Mouse (Mus musculus): ENCODE measurements around the gene Wwp2. TPM values are rescaled to one million over a fixed set of nuclear protein-coding genes. Genes with fewer than 3 reads are reported as not detected.
A peak's percentile ranks its signal among the peaks of the same experiment; 100 is the strongest.

Gene Wwp2
- polyA plus RNA-seq, 1 experiment from 2014 or later: 39.8 TPM

DNA sequence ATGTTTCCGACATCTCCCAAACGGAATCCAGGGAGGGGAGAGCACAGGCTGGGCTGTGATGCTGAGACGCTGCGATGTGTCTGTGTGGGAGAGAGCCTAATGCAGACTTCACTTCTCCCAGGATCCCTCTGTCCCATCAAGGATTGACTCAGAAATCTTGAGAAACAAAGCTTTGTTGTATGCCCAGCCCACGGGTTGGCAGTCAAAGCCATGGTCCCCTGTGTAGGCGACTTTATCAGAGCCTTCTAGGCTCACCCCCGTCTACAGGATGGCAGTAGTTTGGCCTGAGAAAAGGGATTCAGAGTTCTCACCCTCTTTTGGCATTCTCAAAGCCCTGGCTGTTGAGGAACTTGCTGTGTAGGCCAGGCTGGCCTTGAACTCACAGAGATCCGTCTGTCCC, 142.4 kb downstream of the Wwp2 start:
- Histone ChIP-seq H3K36me3 (ENCODE audit: control insufficient read depth, insufficient read depth, low read length) (peaks cover 39% of the 10 kb centered on the region), H3K4me1 (ENCODE audit: control insufficient read depth, insufficient read depth, low read length) (no peaks in the 10 kb centered on the region), H3K9ac (replicated peaks; ENCODE audit: low read depth, low read length) (no peak overlapping the region), H3K27ac (ENCODE audit: low read length) (no peak overlapping the region), H3K4me3 (ENCODE audit: low read depth, low read length) (no peak overlapping the region), H3K4me2 (replicated peaks; ENCODE audit: low read depth, low read length) (no peak overlapping the region), H3K9me3 (ENCODE audit: control insufficient read depth, low read depth, low read length) (no peaks in the 10 kb centered on the region), H3K27me3 (ENCODE audit: control insufficient read depth, insufficient read depth, low read length) (no peaks in the 10 kb centered on the region)
- no peak for ATAC-seq (ENCODE audit: insufficient number of reproducible peaks, insufficient read depth, low FRiP score, low read depth)
- 88% methylated on average over 8 of the region's 8 CpGs for WGBS

- 90% methylated on average over 13 of the region's 13 CpGs for WGBS
Observed at GRCm38 (mm10) chr8:107580879-107581278, 144.7 kb downstream of the Wwp2 start.

GRCm38 (mm10) chr8:107581536-107581935, 145.4 kb downstream of the Wwp2 start:
- Histone ChIP-seq H3K27ac (ENCODE audit: low read length) (no peak overlapping the region), H3K4me2 (replicated peaks; ENCODE audit: low read depth, low read length) (no peak overlapping the region), H3K9me3 (ENCODE audit: control insufficient read depth, low read depth, low read length) (no peaks in the 10 kb centered on the region), H3K27me3 (ENCODE audit: control insufficient read depth, insufficient read depth, low read length) (no peaks in the 10 kb centered on the region), H3K9ac (replicated peaks; ENCODE audit: low read depth, low read length) (no peak overlapping the region), H3K36me3 (ENCODE audit: control insufficient read depth, insufficient read depth, low read length) (peaks cover 62% of the 10 kb centered on the region), H3K4me3 (ENCODE audit: low read depth, low read length) (no peak overlapping the region), H3K4me1 (ENCODE audit: control insufficient read depth, insufficient read depth, low read length) (no peaks in the 10 kb centered on the region)
- 93% methylated on average over 4 of the region's 4 CpGs for WGBS
- no peak for ATAC-seq (ENCODE audit: insufficient number of reproducible peaks, insufficient read depth, low FRiP score, low read depth)

More at GRCm38 (mm10) chr8:107580879-107581278, 144.7 kb downstream of the Wwp2 start:
- Histone ChIP-seq H3K36me3 (ENCODE audit: control insufficient read depth, insufficient read depth, low read length) (peaks cover 57% of the 10 kb centered on the region), H3K9me3 (ENCODE audit: control insufficient read depth, low read depth, low read length) (no peaks in the 10 kb centered on the region), H3K27me3 (ENCODE audit: control insufficient read depth, insufficient read depth, low read length) (no peaks in the 10 kb centered on the region), H3K4me1 (ENCODE audit: control insufficient read depth, insufficient read depth, low read length) (no peaks in the 10 kb centered on the region), H3K4me3 (ENCODE audit: low read depth, low read length) (no peak overlapping the region), H3K27ac (ENCODE audit: low read length) (no peak overlapping the region), H3K4me2 (replicated peaks; ENCODE audit: low read depth, low read length) (no peak overlapping the region), H3K9ac (replicated peaks; ENCODE audit: low read depth, low read length) (no peak overlapping the region)
- ATAC-seq (ENCODE audit: insufficient number of reproducible peaks, insufficient read depth, low FRiP score, low read depth): no peak

DNA sequence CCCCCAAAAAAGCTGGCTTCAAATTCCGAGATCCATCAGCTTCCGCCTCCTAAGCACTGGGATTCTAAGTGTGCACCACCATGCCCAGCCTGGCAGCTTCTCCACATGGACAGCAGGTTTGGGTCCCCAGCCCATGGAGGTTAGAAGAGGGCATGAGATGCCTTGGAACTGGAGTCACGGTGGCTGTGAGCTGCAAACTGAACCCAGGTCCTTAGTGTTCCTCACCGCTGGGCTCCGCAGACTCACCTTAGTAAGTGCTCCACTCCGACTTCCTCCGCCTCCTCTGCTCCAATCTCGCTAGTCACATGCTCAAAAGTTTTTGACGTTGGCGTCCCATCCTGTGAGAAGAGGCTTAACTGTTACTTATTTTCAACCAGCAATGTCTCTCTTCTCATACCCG, 146.0 kb downstream of the Wwp2 start:
- Histone ChIP-seq H3K36me3 (ENCODE audit: control insufficient read depth, insufficient read depth, low read length) (peaks cover 62% of the 10 kb centered on the region), H3K27me3 (ENCODE audit: control insufficient read depth, insufficient read depth, low read length) (no peaks in the 10 kb centered on the region), H3K4me3 (ENCODE audit: low read depth, low read length) (no peak overlapping the region), H3K9ac (replicated peaks; ENCODE audit: low read depth, low read length) (no peak overlapping the region), H3K4me1 (ENCODE audit: control insufficient read depth, insufficient read depth, low read length) (no peaks in the 10 kb centered on the region), H3K4me2 (replicated peaks; ENCODE audit: low read depth, low read length) (no peak overlapping the region), H3K9me3 (ENCODE audit: control insufficient read depth, low read depth, low read length) (no peaks in the 10 kb centered on the region), H3K27ac (ENCODE audit: low read length) (no peak overlapping the region)
- WGBS: 92% methylated on average over 11 of the region's 11 CpGs
- no peak for ATAC-seq (ENCODE audit: insufficient number of reproducible peaks, insufficient read depth, low FRiP score, low read depth)

GRCm38 (mm10) chr8:107587429-107587994, 151.3 kb downstream of the Wwp2 start:
- Histone ChIP-seq H3K9me3 (ENCODE audit: control insufficient read depth, low read depth, low read length) (no peaks in the 10 kb centered on the region), H3K27me3 (ENCODE audit: control insufficient read depth, insufficient read depth, low read length) (no peaks in the 10 kb centered on the region), H3K9ac (replicated peaks; ENCODE audit: low read depth, low read length) (peak overlapping the region; percentile 90), H3K4me3 (ENCODE audit: low read depth, low read length) (peak overlapping the region; percentile 75), H3K27ac (ENCODE audit: low read length) (peak overlapping the region; percentile 66; the same call in 1 of the 2 replicates), H3K4me2 (replicated peaks; ENCODE audit: low read depth, low read length) (peak overlapping the region; percentile 60), H3K36me3 (ENCODE audit: control insufficient read depth, insufficient read depth, low read length) (peaks cover 34% of the 10 kb centered on the region), H3K4me1 (ENCODE audit: control insufficient read depth, insufficient read depth, low read length) (no peaks in the 10 kb centered on the region)
- ATAC-seq (ENCODE audit: insufficient number of reproducible peaks, insufficient read depth, low FRiP score, low read depth): 0 out of 2 replicates have a peak, but pooled peaks have one; percentile 11
- WGBS: 2% methylated on average over 17 of the region's 17 CpGs

DNA sequence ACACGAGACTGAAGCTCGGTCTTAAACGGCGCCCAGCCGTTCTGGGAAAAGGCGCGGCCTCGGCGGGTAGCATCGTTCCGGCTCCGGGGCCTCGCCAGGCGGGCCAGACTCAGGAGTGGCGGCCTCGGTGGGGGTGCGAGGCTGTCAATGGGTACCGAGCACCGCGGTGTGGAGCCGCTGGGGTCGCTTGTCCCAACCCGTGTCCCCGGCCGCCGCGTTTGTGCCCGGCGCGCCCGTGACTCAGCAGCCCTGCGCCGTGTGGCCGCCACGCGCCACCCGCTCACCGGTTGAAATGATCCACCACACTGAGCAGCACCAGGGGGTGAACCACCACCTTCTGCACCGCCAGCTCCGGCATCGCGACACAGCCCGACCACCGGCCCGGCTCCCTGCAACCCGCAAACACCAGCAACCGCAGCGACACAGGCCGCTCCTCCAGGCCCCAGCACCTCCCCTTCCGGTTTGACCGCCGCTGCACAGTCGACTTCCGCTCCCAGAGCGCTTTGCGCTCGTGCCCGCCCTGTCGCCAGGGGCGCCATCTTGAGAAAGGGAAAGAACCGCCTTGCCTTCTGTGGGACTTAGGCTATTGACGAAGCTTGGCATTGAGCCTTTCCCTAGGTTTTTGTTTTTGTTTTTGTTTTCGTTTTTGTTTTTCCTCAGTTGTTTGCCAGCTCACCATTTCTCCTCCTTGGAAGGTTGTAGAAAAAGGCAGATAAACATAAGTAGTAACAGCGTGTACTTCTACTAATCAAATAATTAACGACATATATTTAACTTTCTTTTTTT, 152.0 kb downstream of the Wwp2 start, which contains the start of gene Psmd7:
TSS of gene Psmd7 (minus strand) at position 470 of the 786 bp plus-strand sequence.
- WGBS: 2% methylated on average over 65 of the region's 65 CpGs
- Histone ChIP-seq H3K36me3 (ENCODE audit: control insufficient read depth, insufficient read depth, low read length) (peaks cover 27% of the 10 kb centered on the region), H3K4me3 (ENCODE audit: low read depth, low read length) (peak within 1 kb of the TSS; percentile 75), H3K27me3 (ENCODE audit: control insufficient read depth, insufficient read depth, low read length) (no peaks in the 10 kb centered on the region), H3K4me1 (ENCODE audit: control insufficient read depth, insufficient read depth, low read length) (no peaks in the 10 kb centered on the region), H3K9me3 (ENCODE audit: control insufficient read depth, low read depth, low read length) (no peaks in the 10 kb centered on the region), H3K9ac (replicated peaks; ENCODE audit: low read depth, low read length) (peak within 1 kb of the TSS; percentile 90), H3K4me2 (replicated peaks; ENCODE audit: low read depth, low read length) (peak within 1 kb of the TSS; percentile 60), H3K27ac (ENCODE audit: low read length) (peak within 1 kb of the TSS; percentile 66)
- peak; percentile 96 for ATAC-seq (ENCODE audit: insufficient number of reproducible peaks, insufficient read depth, low FRiP score, low read depth)

- Histone ChIP-seq H3K4me2 (replicated peaks; ENCODE audit: low read depth, low read length) (no peak overlapping the region), H3K9me3 (ENCODE audit: control insufficient read depth, low read depth, low read length) (no peaks in the 10 kb centered on the region), H3K4me1 (ENCODE audit: control insufficient read depth, insufficient read depth, low read length) (no peaks in the 10 kb centered on the region), H3K36me3 (ENCODE audit: control insufficient read depth, insufficient read depth, low read length) (no peaks in the 10 kb centered on the region), H3K9ac (replicated peaks; ENCODE audit: low read depth, low read length) (no peak overlapping the region), H3K4me3 (ENCODE audit: low read depth, low read length) (no peak overlapping the region), H3K27ac (ENCODE audit: low read length) (no peak overlapping the region), H3K27me3 (ENCODE audit: control insufficient read depth, insufficient read depth, low read length) (no peaks in the 10 kb centered on the region)
- ATAC-seq (ENCODE audit: insufficient number of reproducible peaks, insufficient read depth, low FRiP score, low read depth): no peak
- 63% methylated on average over 6 of the region's 6 CpGs for WGBS
Observed at GRCm38 (mm10) chr8:107593967-107594729, 158.0 kb downstream of the Wwp2 start.

GRCm38 (mm10) chr8:107594817-107595216, 158.7 kb downstream of the Wwp2 start:
- 76% methylated on average over 6 of the region's 6 CpGs for WGBS
- ATAC-seq (ENCODE audit: insufficient number of reproducible peaks, insufficient read depth, low FRiP score, low read depth): no peak
- no peaks in the 10 kb centered on the region for H3K36me3 ChIP-seq (ENCODE audit: control insufficient read depth, insufficient read depth, low read length)
- H3K27me3 ChIP-seq (ENCODE audit: control insufficient read depth, insufficient read depth, low read length): no peaks in the 10 kb centered on the region
- no peaks in the 10 kb centered on the region for H3K4me1 ChIP-seq (ENCODE audit: control insufficient read depth, insufficient read depth, low read length)
- no peak overlapping the region for H3K9ac ChIP-seq (replicated peaks; ENCODE audit: low read depth, low read length)
- no peak overlapping the region for H3K4me3 ChIP-seq (ENCODE audit: low read depth, low read length)
- H3K4me2 ChIP-seq (replicated peaks; ENCODE audit: low read depth, low read length): no peak overlapping the region
- H3K9me3 ChIP-seq (ENCODE audit: control insufficient read depth, low read depth, low read length): no peaks in the 10 kb centered on the region
- no peak overlapping the region for H3K27ac ChIP-seq (ENCODE audit: low read length)

All from stomach, embryonic 14.5 days (tissue).